Mouse (Mus musculus) midbrain, embryonic 16.5 days (tissue): ENCODE measurements at regions not wholly inside any gene's neighbourhood (a gene's known extent, or its start where the extent isn't known, plus 50 kb on each side); places are given as distances from the start of the nearest gene placed in this dataset.

Source experiments
- ATAC-seq: fragments of 200-750 bp; cut with Nextera tagmentation; 2 replicates; pipeline ENCODE4 v1.8.0; 2017; ENCODE audit warnings: moderate TSS enrichment
- H3K27ac ChIP-seq: fragments of 300-500 bp; sonication (generic); 2 replicates; pipeline ENCODE4 v1.5.1; 2014; ENCODE audit warnings: mild to moderate bottlenecking, low read length, mixed read lengths
- H3K27me3 ChIP-seq: fragments of 300-500 bp; sonication (generic); 2 replicates; pipeline ENCODE4 v1.6.1; 2014; ENCODE audit warnings: low read depth, low read length, mixed read lengths; ENCODE audit not compliant: control insufficient read depth, insufficient read depth
- H3K36me3 ChIP-seq: fragments of 300-500 bp; sonication (generic); 2 replicates; pipeline ENCODE4 v1.6.1; 2014; ENCODE audit warnings: mild to moderate bottlenecking, low read length, moderate library complexity, mixed read lengths; ENCODE audit not compliant: control insufficient read depth, insufficient read depth
- H3K4me1 ChIP-seq: fragments of 300-500 bp; sonication (generic); 2 replicates; pipeline ENCODE4 v1.6.1; 2014; ENCODE audit warnings: mild to moderate bottlenecking, low read length, mixed read lengths; ENCODE audit not compliant: control insufficient read depth, insufficient read depth
- H3K4me2 ChIP-seq: fragments of 300-500 bp; sonication (generic); 2 replicates; pipeline ENCODE4 v1.6.1; 2014; ENCODE audit warnings: mild to moderate bottlenecking, low read length, mixed read lengths
- H3K4me3 ChIP-seq: fragments of 300-500 bp; sonication (generic); 2 replicates; pipeline ENCODE4 v1.5.1; 2014; ENCODE audit warnings: low read depth, mild to moderate bottlenecking, low read length, moderate library complexity, mixed read lengths
- H3K9ac ChIP-seq: fragments of 300-500 bp; sonication (generic); 2 replicates; pipeline ENCODE4 v1.6.1; 2014; ENCODE audit warnings: low read depth, low read length, mixed read lengths
- H3K9me3 ChIP-seq: fragments of 300-500 bp; sonication (generic); replicated peaks from 2 replicates; pipeline ENCODE4 v1.6.1; 2014; ENCODE audit warnings: mild to moderate bottlenecking, low read length, mixed read lengths; ENCODE audit not compliant: control insufficient read depth, poor library complexity, severe bottlenecking
- WGBS: fragments of 180-500 bp; shearing (Covaris S2); extraction: QIAGEN DNeasy Blood & Tissue Kit; methylation state at CpG from one replicate; pipeline ENCODE4 v1.1.7; 2014; 5-methylcytosine and 5-hydroxymethylcytosine counted together

GRCm38 (mm10) chr10:119039732-119040131 is 169.7 kb upstream of the Dyrk2 start:
- no peak overlapping the region for H3K4me2 ChIP-seq
- no peaks in the 10 kb centered on the region for H3K36me3 ChIP-seq
- no peak overlapping the region for H3K27ac ChIP-seq
- 73% methylated on average over 3 of the region's 3 CpGs for WGBS
- H3K4me3 ChIP-seq: no peak overlapping the region
- ATAC-seq: no peak
- H3K27me3 ChIP-seq: no peaks in the 10 kb centered on the region
- no peak overlapping the region for H3K9ac ChIP-seq
- H3K4me1 ChIP-seq: no peaks in the 10 kb centered on the region
- no peaks in the 10 kb centered on the region for H3K9me3 ChIP-seq

- H3K4me2 ChIP-seq: no peak overlapping the region
- H3K9me3 ChIP-seq: no peaks in the 10 kb centered on the region
- WGBS: 93% methylated on average over 6 of the region's 6 CpGs
- H3K9ac ChIP-seq: no peak overlapping the region
- no peaks in the 10 kb centered on the region for H3K4me1 ChIP-seq
- ATAC-seq: no peak
- no peaks in the 10 kb centered on the region for H3K36me3 ChIP-seq
- no peak overlapping the region for H3K4me3 ChIP-seq
- H3K27ac ChIP-seq: no peak overlapping the region
- H3K27me3 ChIP-seq: no peaks in the 10 kb centered on the region
These were observed 169.0 kb upstream of the Dyrk2 start for GRCm38 (mm10) chr10:119038991-119039390.

GRCm38 (mm10) chr10:119037781-119038180 is 167.8 kb upstream of the Dyrk2 start:
- Histone ChIP-seq H3K9me3 (no peaks in the 10 kb centered on the region), H3K9ac (no peak overlapping the region), H3K4me3 (no peak overlapping the region), H3K4me1 (no peaks in the 10 kb centered on the region), H3K27me3 (no peaks in the 10 kb centered on the region), H3K36me3 (no peaks in the 10 kb centered on the region), H3K4me2 (no peak overlapping the region), H3K27ac (no peak overlapping the region)
- no peak for ATAC-seq
- WGBS: 96% methylated on average over 8 of the region's 8 CpGs

GRCm38 (mm10) chr10:119035863-119036262 is 165.9 kb upstream of the Dyrk2 start:
- no peaks in the 10 kb centered on the region for H3K36me3 ChIP-seq
- no peak overlapping the region for H3K27ac ChIP-seq
- no peaks in the 10 kb centered on the region for H3K27me3 ChIP-seq
- 85% methylated on average over 5 of the region's 5 CpGs for WGBS
- H3K4me1 ChIP-seq: no peaks in the 10 kb centered on the region
- no peak for ATAC-seq
- H3K9me3 ChIP-seq: no peaks in the 10 kb centered on the region
- no peak overlapping the region for H3K4me2 ChIP-seq
- H3K4me3 ChIP-seq: no peak overlapping the region
- H3K9ac ChIP-seq: no peak overlapping the region

- Histone ChIP-seq H3K36me3 (no peaks in the 10 kb centered on the region), H3K9ac (no peak overlapping the region), H3K4me3 (no peak overlapping the region), H3K4me1 (no peaks in the 10 kb centered on the region), H3K4me2 (no peak overlapping the region), H3K9me3 (no peaks in the 10 kb centered on the region), H3K27ac (no peak overlapping the region), H3K27me3 (no peaks in the 10 kb centered on the region)
- ATAC-seq: no peak
- 77% methylated on average over 4 of the region's 4 CpGs for WGBS
These were observed 164.4 kb upstream of the Dyrk2 start for GRCm38 (mm10) chr10:119034396-119034795.

- no peaks in the 10 kb centered on the region for H3K36me3 ChIP-seq
- H3K4me1 ChIP-seq: no peaks in the 10 kb centered on the region
- H3K27ac ChIP-seq: no peak overlapping the region
- no peak overlapping the region for H3K9ac ChIP-seq
- WGBS: 89% methylated on average over 16 of the region's 16 CpGs
- no peaks in the 10 kb centered on the region for H3K9me3 ChIP-seq
- no peaks in the 10 kb centered on the region for H3K27me3 ChIP-seq
- no peak overlapping the region for H3K4me3 ChIP-seq
- H3K4me2 ChIP-seq: no peak overlapping the region
- ATAC-seq: no peak
These were observed 161.6 kb upstream of the Dyrk2 start for GRCm38 (mm10) chr10:119031282-119032275.

- no peaks in the 10 kb centered on the region for H3K36me3 ChIP-seq
- H3K4me1 ChIP-seq: no peaks in the 10 kb centered on the region
- no peak overlapping the region for H3K4me3 ChIP-seq
- H3K9me3 ChIP-seq: no peaks in the 10 kb centered on the region
- no peak overlapping the region for H3K4me2 ChIP-seq
- 69% methylated on average over 3 of the region's 3 CpGs for WGBS
- no peaks in the 10 kb centered on the region for H3K27me3 ChIP-seq
- H3K9ac ChIP-seq: no peak overlapping the region
- H3K27ac ChIP-seq: no peak overlapping the region
- ATAC-seq: no peak
These were observed 158.6 kb upstream of the Dyrk2 start for GRCm38 (mm10) chr10:119028480-119029137.

GRCm38 (mm10) chr10:119027241-119027901 is 157.4 kb upstream of the Dyrk2 start:
- Histone ChIP-seq H3K36me3 (no peaks in the 10 kb centered on the region), H3K4me3 (no peak overlapping the region), H3K9me3 (no peaks in the 10 kb centered on the region), H3K27me3 (no peaks in the 10 kb centered on the region), H3K4me2 (no peak overlapping the region), H3K27ac (no peak overlapping the region), H3K9ac (no peak overlapping the region), H3K4me1 (no peaks in the 10 kb centered on the region)
- no peak for ATAC-seq
- 65% methylated on average over 6 of the region's 6 CpGs for WGBS

- ATAC-seq: no peak
- WGBS: 76% methylated on average over 4 of the region's 4 CpGs
- H3K27ac ChIP-seq: no peak overlapping the region
These were observed 156.3 kb upstream of the Dyrk2 start for GRCm38 (mm10) chr10:119026291-119026690.

More at GRCm38 (mm10) chr10:119026291-119026690, 156.3 kb upstream of the Dyrk2 start:
- H3K27me3 ChIP-seq: no peaks in the 10 kb centered on the region
- no peaks in the 10 kb centered on the region for H3K9me3 ChIP-seq
- H3K4me3 ChIP-seq: no peak overlapping the region
- H3K4me1 ChIP-seq: no peaks in the 10 kb centered on the region
- H3K4me2 ChIP-seq: no peak overlapping the region
- H3K36me3 ChIP-seq: no peaks in the 10 kb centered on the region
- H3K9ac ChIP-seq: no peak overlapping the region
